Mouse (Mus musculus) hindbrain, embryonic 10.5 days (tissue): ENCODE measurements around the gene Fam240a. TPM values are rescaled to one million over a fixed set of nuclear protein-coding genes. Genes with fewer than 3 reads are reported as not detected.
A peak's percentile ranks its signal among the peaks of the same experiment; 100 is the strongest.

Experiments
- DNase-seq: peaks from one replicate; pipeline ENCODE4 v3.0.0-alpha.2; 2017; ENCODE audit warnings: low spot score
- H3K27ac ChIP-seq: fragments of 300-500 bp; sonication (generic); 2 replicates; pipeline ENCODE4 v1.5.1; 2016; ENCODE audit warnings: mild to moderate bottlenecking, moderate library complexity
- H3K27me3 ChIP-seq: fragments of 300-500 bp; sonication (generic); 2 replicates; pipeline ENCODE4 v1.6.1; 2016; ENCODE audit warnings: mild to moderate bottlenecking; ENCODE audit not compliant: poor library complexity, insufficient read depth, severe bottlenecking
- H3K36me3 ChIP-seq: fragments of 300-500 bp; sonication (generic); 2 replicates; pipeline ENCODE4 v1.6.1; 2016; ENCODE audit warnings: mild to moderate bottlenecking, moderate library complexity
- H3K4me1 ChIP-seq: fragments of 300-500 bp; sonication (generic); replicated peaks from 2 replicates; pipeline ENCODE4 v1.6.1; 2016; ENCODE audit warnings: mild to moderate bottlenecking
- H3K4me3 ChIP-seq: fragments of 300-500 bp; sonication (generic); 2 replicates; pipeline ENCODE4 v1.5.1; 2016; ENCODE audit warnings: mild to moderate bottlenecking, moderate library complexity
- H3K9me3 ChIP-seq: fragments of 300-500 bp; sonication (generic); 2 replicates; pipeline ENCODE4 v1.6.1; 2016; ENCODE audit warnings: mild to moderate bottlenecking, moderate library complexity
- WGBS: fragments of 180-500 bp; shearing (Covaris S2); methylation state at CpG from one replicate; pipeline ENCODE4 v1.1.7; 2016; 5-methylcytosine and 5-hydroxymethylcytosine counted together
- polyA plus RNA-seq: library from polyadenylated mRNA; unstranded; fragments of >200 nt; fragmentation: Nextera tagmentation; extraction: Ambion mirVana; gene quantifications from 2 replicates; pipeline ENCODE4 v1.2.1, GENCODE M21; 2016

Fam240a gene
- polyA plus RNA-seq, 1 experiment from 2014 or later = not detected

DNA sequence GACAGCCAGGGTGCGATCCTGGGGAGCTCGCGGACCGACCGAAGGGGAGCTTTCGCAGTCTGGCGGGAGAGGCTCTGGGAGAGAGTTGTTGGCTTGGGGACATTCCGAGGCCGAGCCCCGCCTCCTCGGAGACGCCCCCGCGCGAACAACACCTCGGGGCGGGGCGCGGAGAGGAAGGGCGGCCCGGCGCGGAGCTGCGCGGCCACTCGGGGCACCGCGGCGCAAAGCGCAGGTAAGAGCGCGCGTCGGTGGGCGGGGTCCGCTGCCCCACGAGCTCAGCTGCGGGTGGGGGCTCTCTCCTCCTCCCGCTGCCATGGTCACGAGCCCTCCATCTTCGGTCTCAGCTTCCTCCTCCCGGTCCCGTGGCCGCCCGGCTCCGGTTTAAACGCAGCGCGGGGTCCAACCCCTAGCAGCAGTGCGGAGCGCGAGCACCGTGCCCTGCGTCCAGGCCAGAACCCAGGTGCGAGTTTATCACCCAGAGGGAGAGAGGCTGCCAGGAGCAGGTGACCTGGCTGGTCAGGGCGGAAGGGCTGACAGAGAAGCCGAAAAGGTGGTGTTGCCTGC, 36.6 kb downstream of the Fam240a start, which contains the start of gene Tmie:
TSS of gene Tmie (minus strand) at position 116 of the 564 bp plus-strand sequence.
- Histone ChIP-seq H3K36me3 (no peaks in the 10 kb centered on the region), H3K27me3 (peaks cover 72% of the 10 kb centered on the region), H3K4me1 (peaks cover 26% of the 10 kb centered on the region), H3K27ac (peak within 1 kb of the TSS; percentile 67; the same call in 1 of the 2 replicates), H3K9me3 (no peaks in the 10 kb centered on the region), H3K4me3 (peak within 1 kb of the TSS; percentile 64)
- DNase-seq = peak; percentile 40
- WGBS = under 1% methylated on average over 57 of the region's 57 CpGs

DNA sequence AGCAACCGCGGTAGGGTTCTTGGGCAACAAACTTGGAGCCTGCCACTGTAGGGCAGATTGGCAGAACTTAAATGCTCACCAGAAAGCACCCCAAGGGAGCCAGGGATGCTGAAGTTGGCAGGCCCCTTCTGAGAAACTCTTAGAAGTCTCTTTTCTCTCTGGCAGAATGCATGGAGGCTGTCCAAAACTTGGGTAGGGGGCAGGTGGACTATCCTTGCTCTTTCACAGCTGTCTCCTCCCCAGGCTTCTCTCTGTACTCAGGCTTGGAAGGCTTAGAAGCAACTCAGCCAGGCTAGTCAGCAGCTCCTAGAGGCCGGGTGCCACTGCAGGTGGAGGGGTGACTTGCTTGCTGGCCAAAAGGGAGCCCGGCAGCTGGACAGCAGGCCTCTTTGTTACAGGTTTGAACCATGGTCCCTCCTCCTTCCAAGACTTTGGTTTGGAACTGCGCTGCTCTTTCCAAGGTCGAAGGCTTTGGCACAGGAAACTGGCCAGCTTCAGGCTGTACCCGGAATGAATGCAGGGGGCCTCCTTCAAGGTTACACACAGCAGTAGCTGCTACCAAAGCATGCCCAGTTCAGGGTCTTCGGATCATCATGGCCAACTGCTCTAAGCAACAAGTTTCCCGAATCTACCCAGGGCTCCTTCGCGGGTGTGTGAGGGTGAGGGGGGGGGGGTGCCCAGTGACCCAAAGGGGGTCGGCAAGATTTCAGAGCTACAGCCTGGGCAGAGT, 37.3 kb downstream of the Fam240a start, which contains the start of gene Als2cl:
TSS of gene Als2cl (plus strand) at position 680 of the 730 bp plus-strand sequence.
- DNase-seq = peak; percentile 23
- 17% methylated on average over 12 of the region's 12 CpGs for WGBS
- Histone ChIP-seq H3K27ac (peak within 1 kb of the TSS; percentile 67; the same call in 1 of the 2 replicates), H3K4me1 (peaks cover 34% of the 10 kb centered on the region), H3K9me3 (no peaks in the 10 kb centered on the region), H3K27me3 (peaks cover 74% of the 10 kb centered on the region), H3K4me3 (peak within 1 kb of the TSS; percentile 64), H3K36me3 (no peaks in the 10 kb centered on the region)

DNA sequence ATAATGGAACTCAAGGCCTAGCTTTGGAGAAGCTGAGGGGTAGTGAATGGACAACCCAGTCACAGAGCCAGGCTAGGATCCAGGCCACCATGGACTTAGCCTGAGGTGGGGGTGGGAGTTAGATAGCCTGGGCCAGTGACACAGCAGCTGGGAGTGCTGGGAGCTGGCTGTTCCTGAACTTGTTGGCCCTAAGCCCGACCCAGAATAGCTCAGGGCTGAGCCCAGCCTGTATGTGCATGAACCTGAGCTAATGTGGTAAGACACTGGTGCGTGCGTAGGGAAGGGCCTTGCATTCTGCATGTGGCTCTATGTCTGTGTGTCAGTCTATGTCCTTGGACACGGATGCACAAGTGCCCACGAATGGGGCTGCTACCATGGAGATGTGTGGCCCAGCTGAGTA, 38.8 kb downstream of the Fam240a start:
- peaks cover 42% of the 10 kb centered on the region for H3K4me1 ChIP-seq
- H3K36me3 ChIP-seq = no peaks in the 10 kb centered on the region
- no peak overlapping the region for H3K27ac ChIP-seq
- peaks cover 88% of the 10 kb centered on the region for H3K27me3 ChIP-seq
- 91% methylated on average over 5 of the region's 5 CpGs for WGBS
- H3K9me3 ChIP-seq = no peaks in the 10 kb centered on the region
- no peak overlapping the region for H3K4me3 ChIP-seq
- no peak for DNase-seq

- Histone ChIP-seq H3K27me3 (peaks cover 91% of the 10 kb centered on the region), H3K36me3 (no peaks in the 10 kb centered on the region), H3K27ac (no peak overlapping the region), H3K4me3 (no peak overlapping the region), H3K9me3 (no peaks in the 10 kb centered on the region), H3K4me1 (peaks cover 47% of the 10 kb centered on the region)
- no peak for DNase-seq
- 88% methylated on average over 1 of the region's 1 CpGs for WGBS
Measured at GRCm38 (mm10) chr9:110877353-110877752, 39.3 kb downstream of the Fam240a start.

DNA sequence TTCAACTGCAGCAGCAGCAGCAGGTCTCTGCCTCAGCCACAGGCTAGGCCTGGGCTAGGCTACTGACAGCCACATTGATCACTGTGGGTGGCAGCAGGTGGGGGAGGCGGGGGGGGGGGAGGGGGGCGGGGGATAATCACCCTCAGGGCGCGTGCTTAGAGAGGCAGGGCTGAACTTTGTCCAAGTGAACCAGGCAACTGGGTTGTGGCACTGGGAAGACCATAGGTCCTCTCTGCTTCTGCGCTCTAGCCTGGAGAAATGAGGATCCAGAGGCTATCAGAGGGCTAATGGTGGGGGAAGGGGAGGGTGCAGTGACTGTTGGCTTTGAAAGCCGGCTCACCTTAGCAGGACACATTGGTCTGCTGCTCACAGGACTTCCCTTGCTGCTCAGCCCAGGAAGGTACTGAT, 41.4 kb downstream of the Fam240a start:
- H3K4me1 ChIP-seq = peaks cover 43% of the 10 kb centered on the region
- H3K27ac ChIP-seq = peak overlapping the region; percentile 70
- H3K27me3 ChIP-seq = peaks cover 84% of the 10 kb centered on the region
- H3K9me3 ChIP-seq = no peaks in the 10 kb centered on the region
- H3K36me3 ChIP-seq = no peaks in the 10 kb centered on the region
- no peak overlapping the region; the same call in 1 of the 2 replicates for H3K4me3 ChIP-seq
- peak; percentile 64 for DNase-seq
- 12% methylated on average over 6 of the region's 6 CpGs for WGBS

DNA sequence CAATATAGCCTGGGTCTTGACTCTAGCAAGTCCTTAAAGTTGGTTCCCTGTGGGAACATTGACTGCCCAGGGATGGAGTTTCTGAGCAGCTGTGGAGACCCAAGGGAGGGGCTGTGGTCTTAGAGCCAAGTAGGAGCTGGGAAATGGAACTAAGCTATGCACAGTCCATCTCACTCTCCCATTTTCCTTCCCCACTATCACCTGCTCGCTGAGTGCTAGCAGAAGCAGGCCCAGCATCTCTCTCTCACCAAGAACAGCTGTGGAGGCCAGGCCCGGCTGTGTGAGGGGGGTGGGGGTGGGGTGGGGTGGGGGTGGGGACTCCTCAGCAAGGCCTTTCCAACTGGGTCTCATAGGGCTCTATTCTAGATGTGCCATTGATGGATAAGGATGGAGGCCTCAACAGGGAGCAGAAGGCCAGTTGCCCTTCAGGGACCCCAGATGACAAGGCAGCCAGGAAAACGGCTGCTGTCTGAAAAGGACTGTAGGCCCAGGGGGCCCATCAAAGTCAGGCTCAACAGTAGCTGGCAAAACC, 41.9 kb downstream of the Fam240a start:
- Histone ChIP-seq H3K9me3 (no peaks in the 10 kb centered on the region), H3K4me3 (peak overlapping the region; percentile 46; the same call in 1 of the 2 replicates), H3K4me1 (peaks cover 37% of the 10 kb centered on the region), H3K27me3 (peaks cover 78% of the 10 kb centered on the region), H3K27ac (peak overlapping the region; percentile 70), H3K36me3 (no peaks in the 10 kb centered on the region)
- DNase-seq = peak; percentile 47
- 13% methylated on average over 3 of the region's 3 CpGs for WGBS

DNA sequence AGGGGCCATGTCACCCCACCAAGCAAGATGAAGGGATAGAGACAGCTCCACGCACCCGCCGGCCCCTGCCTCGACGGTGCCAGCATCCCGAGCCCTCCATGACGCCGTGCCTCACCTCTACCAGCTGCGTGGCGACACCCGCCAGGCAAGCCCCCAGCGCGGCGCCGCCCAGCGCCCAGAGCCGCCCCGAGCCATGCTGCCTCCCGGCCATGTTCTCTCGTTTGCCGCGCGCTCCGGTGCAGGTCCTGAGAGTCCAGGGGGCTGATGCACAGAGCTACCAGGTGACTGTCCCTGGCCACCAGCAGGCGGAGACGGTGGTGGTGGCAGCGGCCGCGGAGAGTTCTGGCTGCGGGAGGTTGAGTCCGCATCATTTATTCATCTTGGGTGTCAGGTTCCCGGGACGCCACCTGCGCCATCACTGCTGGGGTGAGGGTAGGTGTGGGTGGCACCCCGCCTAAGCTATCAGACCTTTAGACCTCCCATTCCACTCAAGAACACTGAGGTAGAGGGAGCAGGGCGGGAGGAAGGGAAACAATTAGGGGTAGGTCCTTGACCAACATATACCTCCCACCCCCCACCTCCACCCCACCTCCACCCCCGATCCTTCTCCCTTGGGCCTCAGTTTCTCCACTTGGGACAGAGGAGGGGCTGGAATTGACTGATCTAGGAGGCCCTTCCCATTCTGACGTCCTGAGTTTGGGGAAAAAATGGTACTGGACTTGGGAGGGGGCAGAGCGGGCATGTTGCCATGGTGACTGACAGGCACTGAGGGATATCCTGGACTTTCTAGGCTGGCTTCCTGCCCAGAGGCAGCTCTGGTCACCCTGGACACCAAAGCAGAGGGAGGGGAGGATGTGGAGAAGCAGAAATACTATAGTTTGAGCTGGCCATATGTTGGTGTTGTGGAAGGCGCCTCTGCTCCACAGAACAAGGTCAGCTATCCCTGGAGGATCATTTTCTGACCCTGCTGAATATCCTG, 42.7 kb downstream of the Fam240a start:
- DNase-seq = peak; percentile 42
- peaks cover 71% of the 10 kb centered on the region for H3K27me3 ChIP-seq

GRCm38 (mm10) chr9:110871030-110871429, 45.6 kb downstream of the Fam240a start:
- Histone ChIP-seq H3K4me3 (no peak overlapping the region), H3K27me3 (peaks cover 46% of the 10 kb centered on the region), H3K27ac (no peak overlapping the region), H3K9me3 (no peaks in the 10 kb centered on the region), H3K4me1 (peaks cover 32% of the 10 kb centered on the region), H3K36me3 (no peaks in the 10 kb centered on the region)
- DNase-seq = peak; percentile 62
- 18% methylated on average over 7 of the region's 7 CpGs for WGBS

More for the DNA sequence above, 42.7 kb downstream of the Fam240a start:
- H3K27ac ChIP-seq = peak overlapping the region; percentile 70
- peak overlapping the region; percentile 46 for H3K4me3 ChIP-seq
- H3K36me3 ChIP-seq = no peaks in the 10 kb centered on the region
- peaks cover 32% of the 10 kb centered on the region for H3K4me1 ChIP-seq
- no peaks in the 10 kb centered on the region for H3K9me3 ChIP-seq
- WGBS = 10% methylated on average over 40 of the region's 40 CpGs

Other genes starting within 250 kb of the Fam240a start
- gene Myl3, start 175.0 kb downstream of the Fam240a start, polyA plus RNA-seq = 2.0 TPM in 1 of 2 replicates, not detected in the other
- gene Pth1r, start 169.7 kb downstream of the Fam240a start, polyA plus RNA-seq = 31.6 and 38.7 TPM in 2 replicates
- gene Prss42, start 118.7 kb downstream of the Fam240a start, polyA plus RNA-seq = not detected in 2 replicates
- gene Prss44, start 102.9 kb downstream of the Fam240a start, polyA plus RNA-seq = not detected in 2 replicates
- gene Prss43, start 90.2 kb downstream of the Fam240a start, polyA plus RNA-seq = not detected in 2 replicates
- not detected in 2 replicates for gene Prss45, start 82.3 kb downstream of the Fam240a start, polyA plus RNA-seq
- not detected in 2 replicates for gene Prss46, start 72.4 kb downstream of the Fam240a start, polyA plus RNA-seq
- gene Prss50, start 58.9 kb downstream of the Fam240a start, polyA plus RNA-seq = 0.68 and 0.88 TPM in 2 replicates
- gene Als2cl, start 37.0 kb downstream of the Fam240a start, polyA plus RNA-seq = 0.77 and 1.1 TPM in 2 replicates
- 0.18 and 0.47 TPM in 2 replicates for gene Tmie, start 36.7 kb downstream of the Fam240a start, polyA plus RNA-seq
- gene Tdgf1, start 29.3 kb upstream of the Fam240a start, polyA plus RNA-seq = not detected in 2 replicates
- 0.33 TPM in 1 of 2 replicates, not detected in the other for gene Lrrc2, start 34.7 kb upstream of the Fam240a start, polyA plus RNA-seq
- gene Rtp3, start 73.7 kb upstream of the Fam240a start, polyA plus RNA-seq = 0.14 TPM in 1 of 2 replicates, not detected in the other
- 0.27 TPM in 1 of 2 replicates, not detected in the other for gene Ltf, start 102.4 kb upstream of the Fam240a start, polyA plus RNA-seq
- 0.70 and 0.76 TPM in 2 replicates for gene Ccrl2, start 140.7 kb upstream of the Fam240a start, polyA plus RNA-seq
- gene Lrrfip2, start 200.7 kb upstream of the Fam240a start, polyA plus RNA-seq = 40.0 and 41.5 TPM in 2 replicates